Mouse (Mus musculus): ENCODE data around the gene Dlg1.

DNA sequence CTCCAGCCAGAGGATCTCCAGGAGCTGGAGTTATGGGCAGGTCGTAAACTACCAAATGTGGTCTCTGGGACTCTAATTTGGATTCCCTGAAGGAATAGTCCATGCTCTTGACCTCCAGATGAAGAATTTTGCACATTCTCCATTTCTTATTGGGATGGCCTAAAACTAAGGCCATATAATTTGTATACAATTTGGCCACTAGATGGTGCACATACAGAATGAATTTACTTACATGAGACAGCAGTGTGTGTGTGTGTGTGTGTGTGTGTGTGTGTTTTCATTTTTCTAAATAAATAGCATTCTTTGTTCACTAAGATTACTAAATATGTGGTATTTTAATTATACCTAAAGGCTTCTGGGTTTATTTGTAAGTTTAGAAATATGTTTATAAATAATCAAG is 87.3 kb downstream of the Dlg1 start:
- no peak for TF ChIP-seq CTCF (IDR thresholded peaks at IDR 0.05; ENCODE audit: insufficient read depth, low read depth, low read length)
- TF ChIP-seq POLR2A (IDR thresholded peaks at IDR 0.05; ENCODE audit: insufficient read depth, low read depth, low read length) = no peak

Measured in olfactory bulb, adult 2 months (tissue).